Mouse (Mus musculus) myocyte (in vitro differentiated cells): ENCODE results near the gene Zfp574. TPM values are rescaled to one million over a fixed set of nuclear protein-coding genes. Genes with fewer than 3 reads are reported as not detected.

Source experiments
- H3K27me3 ChIP-seq: one replicate; pipeline ENCODE4 v1.6.1; 2011; ENCODE audit not compliant: control insufficient read depth, insufficient read depth, insufficient read length
- H3K36me3 ChIP-seq: one replicate; pipeline ENCODE4 v1.6.1; 2011; ENCODE audit not compliant: control insufficient read depth, insufficient read depth
- H3K4me2 ChIP-seq: one replicate; pipeline ENCODE4 v1.6.1; 2011; ENCODE audit warnings: low read depth, control low read depth
- H3K4me3 ChIP-seq: one replicate; pipeline ENCODE4 v1.5.1; 2011; ENCODE audit warnings: mild to moderate bottlenecking, control low read depth, moderate library complexity
- H3K79me2 ChIP-seq: one replicate; pipeline ENCODE4 v1.6.1; 2011; ENCODE audit not compliant: control insufficient read depth, insufficient read depth
- H3ac ChIP-seq: one replicate; pipeline ENCODE4 v1.6.1; 2011; ENCODE audit not compliant: control insufficient read depth, insufficient read length
- CEBPB ChIP-seq: IDR thresholded peaks from 2 replicates; pipeline ENCODE4 v1.6.1; 2011; ENCODE audit warnings: mild to moderate bottlenecking, moderate library complexity; ENCODE audit not compliant: poor library complexity, insufficient read depth, severe bottlenecking
- E2F4 ChIP-seq: IDR thresholded peaks from one replicate; pipeline ENCODE4 v1.6.1; 2011; ENCODE audit warnings: mild to moderate bottlenecking, control low read depth, moderate library complexity; ENCODE audit not compliant: insufficient read depth
- MAX ChIP-seq: IDR thresholded peaks from one replicate; pipeline ENCODE4 v1.6.1; 2011; ENCODE audit warnings: low read depth, mild to moderate bottlenecking, control low read depth
- MYOD1 ChIP-seq, 3 experiments: IDR thresholded peaks; one replicate each; pipeline ENCODE4 v1.6.1; 2011; ENCODE audit warnings: control low read depth in 2 of 3, low read depth in 2 of 3, mild to moderate bottlenecking in 2 of 3, moderate library complexity in 1 of 3; ENCODE audit not compliant: insufficient read length in 2 of 3, control insufficient read depth in 1 of 3
- MYOG ChIP-seq, 3 experiments: IDR thresholded peaks; one replicate each; pipeline ENCODE4 v1.6.1; 2011; ENCODE audit warnings: control low read depth in 2 of 3, low read depth in 2 of 3, mild to moderate bottlenecking in 2 of 3; ENCODE audit not compliant: insufficient read length in 2 of 3, control insufficient read depth in 1 of 3, insufficient read depth in 1 of 3
- POLR2A ChIP-seq: IDR thresholded peaks from one replicate; pipeline ENCODE4 v1.6.1; 2011; ENCODE audit warnings: low read depth, mild to moderate bottlenecking, control low read depth, moderate library complexity; ENCODE audit not compliant: insufficient read length
- POLR2AphosphoS2 ChIP-seq: IDR thresholded peaks from one replicate; pipeline ENCODE4 v1.6.1; 2011; ENCODE audit warnings: low read depth, control low read depth; ENCODE audit not compliant: insufficient read length
- REST ChIP-seq: IDR thresholded peaks from one replicate; pipeline ENCODE4 v1.6.1; 2011; ENCODE audit warnings: mild to moderate bottlenecking, control low read depth, moderate library complexity; ENCODE audit not compliant: insufficient read depth, insufficient read length
- SRF ChIP-seq: IDR thresholded peaks from one replicate; pipeline ENCODE4 v1.6.1; 2011; ENCODE audit warnings: low read depth; ENCODE audit not compliant: control insufficient read depth, insufficient read length
- TCF12 ChIP-seq: IDR thresholded peaks from one replicate; pipeline ENCODE4 v1.6.1; 2011; ENCODE audit warnings: mild to moderate bottlenecking, control low read depth; ENCODE audit not compliant: poor library complexity, insufficient read depth, severe bottlenecking
- TCF3 ChIP-seq: IDR thresholded peaks from one replicate; pipeline ENCODE4 v1.6.1; 2011; ENCODE audit warnings: low read depth, control low read depth; ENCODE audit not compliant: insufficient read length
- USF1 ChIP-seq: IDR thresholded peaks from one replicate; pipeline ENCODE4 v1.6.1; 2011; ENCODE audit warnings: low read depth, mild to moderate bottlenecking, control low read depth, moderate library complexity
- polyA plus RNA-seq: library from polyadenylated mRNA; unstranded; fragments of >200 nt; fragmentation: generic; extraction: Trizol; gene quantifications from one replicate; pipeline ENCODE4 v1.2.1, GENCODE M21; 2012; ENCODE audit warnings: missing spikeins

Gene Zfp574
- 10.8 TPM for polyA plus RNA-seq

DNA sequence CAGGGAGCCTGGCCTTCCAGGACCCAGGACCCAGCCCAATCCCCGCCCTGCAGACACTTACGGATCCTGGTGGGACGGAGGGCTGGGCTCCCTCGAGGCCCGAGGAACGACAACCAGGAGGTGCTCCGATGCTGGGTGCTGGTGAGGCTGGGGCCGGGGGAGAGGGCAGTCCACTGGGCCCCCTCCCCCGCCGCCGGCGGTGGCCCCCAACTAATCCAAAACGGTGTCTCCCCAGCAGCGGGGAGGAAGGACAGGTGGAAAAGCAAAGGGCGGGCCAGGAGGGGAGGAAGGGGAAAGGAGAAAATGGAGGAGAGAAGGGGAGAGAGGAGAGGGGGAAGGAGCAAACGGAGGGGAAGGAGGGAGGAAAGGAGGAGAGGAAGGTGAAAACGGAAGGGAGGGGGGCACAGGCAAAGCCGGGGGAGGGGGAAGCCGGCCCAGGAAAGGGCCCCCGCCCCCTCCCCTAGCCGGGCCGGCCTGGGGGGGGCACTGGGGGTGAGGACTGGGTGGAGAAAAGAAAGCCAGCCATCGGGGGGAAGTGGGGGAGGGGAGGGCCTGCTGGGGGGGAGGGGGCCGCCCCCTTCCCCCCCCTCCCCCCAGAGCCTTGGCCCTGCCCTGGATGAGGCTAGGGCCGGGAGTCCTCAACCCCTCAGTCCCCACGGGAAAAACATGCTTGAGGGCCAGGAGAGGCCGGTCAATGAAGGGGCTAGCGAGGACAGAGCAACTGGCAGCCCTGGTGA, at the start of gene Zfp574, which contains the start of gene Grik5:
Gene Zfp574, plus strand, starts transcription at position 589 of the 737 bp plus-strand sequence.
Gene Grik5, minus strand, starts transcription at position 368 of the 737 bp plus-strand sequence.
- H3K4me3 ChIP-seq: peak within 1 kb of the TSS; percentile 33
- peaks cover 4% of the 10 kb centered on the region for H3K79me2 ChIP-seq
- H3ac ChIP-seq: peak within 1 kb of the TSS; percentile 68
- H3K36me3 ChIP-seq: no peaks in the 10 kb centered on the region
- peak within 1 kb of the TSS; percentile 61 for H3K4me2 ChIP-seq
- no peaks in the 10 kb centered on the region for H3K27me3 ChIP-seq
- TF ChIP-seq USF1 (no peak), SRF (no peak), E2F4 (no peak), CEBPB (no peak), POLR2A (no peak), TCF3 (no peak), POLR2AphosphoS2 (no peak), TCF12 (no peak), MYOG (IDR thresholded peaks at IDR 0.05; ENCODE audit: control insufficient read depth in 1 of 3, insufficient read depth in 1 of 3, insufficient read length in 2 of 3, low read depth in 2 of 3) (no peak), REST (no peak), MAX (no peak), MYOD1 (IDR thresholded peaks at IDR 0.05; ENCODE audit: control insufficient read depth in 1 of 3, insufficient read length in 2 of 3, low read depth in 2 of 3) (no peak)

DNA sequence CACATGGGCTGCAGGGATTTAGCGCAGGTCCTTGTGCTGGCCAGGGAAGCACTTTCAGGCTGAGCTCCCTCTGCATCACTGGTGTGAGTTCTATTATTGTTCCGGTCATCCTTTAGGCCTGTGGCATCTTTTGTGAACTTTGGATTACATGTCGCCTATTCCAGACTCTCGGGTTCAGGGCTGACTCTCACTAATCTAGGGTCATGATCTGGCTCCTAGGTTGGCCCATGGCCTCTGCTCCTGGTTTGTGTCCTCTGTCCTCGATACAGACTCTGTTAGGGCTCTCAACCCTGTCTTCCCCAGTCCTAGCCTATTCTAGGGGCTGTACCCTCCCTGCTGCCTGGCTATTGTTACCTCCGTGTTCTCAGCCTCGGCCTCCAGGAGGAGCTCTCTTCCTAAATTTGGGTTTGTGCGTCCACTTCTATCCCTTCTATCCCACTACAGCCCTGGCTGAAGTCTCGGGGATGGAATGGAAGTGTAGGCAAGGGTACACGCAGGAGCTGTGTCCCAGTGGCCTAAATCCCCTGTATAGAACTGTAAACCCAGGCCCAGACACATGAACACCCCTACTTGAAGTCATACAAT, 46.4 kb upstream of the Zfp574 start:
- no peaks in the 10 kb centered on the region for H3K79me2 ChIP-seq
- H3K4me2 ChIP-seq: no peak overlapping the region
- no peaks in the 10 kb centered on the region for H3K27me3 ChIP-seq
- no peak overlapping the region for H3K4me3 ChIP-seq
- TF ChIP-seq POLR2A (no peak), USF1 (no peak), MYOG (IDR thresholded peaks at IDR 0.05; ENCODE audit: control insufficient read depth in 1 of 3, insufficient read depth in 1 of 3, insufficient read length in 2 of 3, low read depth in 2 of 3) (no peak), SRF (no peak), CEBPB (no peak), TCF12 (no peak), MYOD1 (IDR thresholded peaks at IDR 0.05; ENCODE audit: control insufficient read depth in 1 of 3, insufficient read length in 2 of 3, low read depth in 2 of 3) (no peak)
- no peak overlapping the region for H3ac ChIP-seq
- no peaks in the 10 kb centered on the region for H3K36me3 ChIP-seq

DNA sequence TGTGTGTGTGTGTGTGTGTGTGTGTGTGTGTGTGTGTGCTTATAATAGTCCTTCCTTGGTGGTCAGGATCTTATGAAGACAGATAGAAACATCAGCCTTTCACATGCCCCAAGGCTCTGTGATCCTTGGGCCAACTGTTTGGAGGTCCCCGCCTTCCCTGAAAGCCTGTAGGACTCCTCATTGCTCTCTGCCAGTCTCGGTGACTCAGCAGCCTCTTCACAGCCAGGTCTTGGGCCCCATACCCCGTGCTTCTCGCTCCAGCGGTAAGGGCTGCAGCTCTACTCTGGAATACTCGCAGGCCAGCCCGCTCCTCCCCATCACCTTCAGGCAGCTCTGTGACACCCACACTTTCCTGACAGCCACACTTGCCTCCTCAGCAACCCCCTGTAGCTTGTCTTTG, 45.9 kb upstream of the Zfp574 start:
- Histone ChIP-seq H3ac (no peak overlapping the region), H3K27me3 (no peaks in the 10 kb centered on the region), H3K79me2 (no peaks in the 10 kb centered on the region), H3K4me2 (no peak overlapping the region), H3K4me3 (no peak overlapping the region), H3K36me3 (no peaks in the 10 kb centered on the region)
- no peak for TF ChIP-seq SRF
- no peak for TF ChIP-seq TCF3
- TF ChIP-seq MYOD1 (IDR thresholded peaks at IDR 0.05; ENCODE audit: control insufficient read depth in 1 of 3, insufficient read length in 2 of 3, low read depth in 2 of 3): no peak
- TF ChIP-seq POLR2A: no peak
- TF ChIP-seq MAX: no peak
- no peak for TF ChIP-seq E2F4
- TF ChIP-seq REST: no peak
- no peak for TF ChIP-seq MYOG (IDR thresholded peaks at IDR 0.05; ENCODE audit: control insufficient read depth in 1 of 3, insufficient read depth in 1 of 3, insufficient read length in 2 of 3, low read depth in 2 of 3)
- no peak for TF ChIP-seq POLR2AphosphoS2
- no peak for TF ChIP-seq CEBPB
- no peak for TF ChIP-seq USF1
- no peak for TF ChIP-seq TCF12

DNA sequence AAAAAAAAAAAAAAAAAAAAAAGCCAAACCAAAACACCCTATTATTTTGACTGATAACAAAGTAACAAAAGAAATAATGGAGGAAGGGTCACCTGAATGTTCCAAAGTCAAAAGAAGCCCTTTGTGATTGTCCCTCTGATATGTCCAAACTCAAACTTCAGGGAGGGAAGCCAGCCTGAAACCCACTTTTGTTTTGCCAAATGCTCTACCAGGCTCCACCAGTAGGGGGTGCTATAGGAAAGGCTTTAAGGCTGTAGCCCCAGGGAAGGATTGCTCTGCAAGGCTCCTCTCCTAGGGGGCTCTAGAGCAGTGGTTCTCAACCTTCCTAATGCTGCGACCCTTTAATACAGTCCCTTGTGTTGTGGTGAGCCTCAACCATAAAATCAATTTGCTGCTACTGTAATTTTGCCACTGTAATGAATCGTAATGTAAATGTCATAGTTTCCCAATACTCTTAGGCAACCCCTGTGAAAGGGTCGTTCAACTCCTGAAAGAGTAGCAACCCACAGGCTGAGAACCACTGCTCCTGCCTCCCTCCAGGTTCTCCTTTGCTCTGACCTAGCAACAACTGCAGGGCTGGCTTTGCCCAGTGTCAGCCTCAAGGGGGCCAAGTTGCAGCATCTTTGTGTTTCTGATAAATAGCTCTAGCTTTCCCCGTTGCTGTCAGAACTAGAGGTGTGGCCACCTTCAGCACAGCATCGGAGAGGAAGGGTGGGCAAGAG, 42.2 kb upstream of the Zfp574 start:
- Histone ChIP-seq H3K79me2 (no peaks in the 10 kb centered on the region), H3K27me3 (no peaks in the 10 kb centered on the region), H3K36me3 (no peaks in the 10 kb centered on the region), H3K4me2 (no peak overlapping the region), H3ac (no peak overlapping the region), H3K4me3 (no peak overlapping the region)
- TF ChIP-seq USF1 (no peak), MAX (no peak), E2F4 (no peak), SRF (no peak), TCF12 (no peak), TCF3 (no peak), MYOD1 (IDR thresholded peaks at IDR 0.05; ENCODE audit: control insufficient read depth in 1 of 3, insufficient read length in 2 of 3, low read depth in 2 of 3) (no peak), MYOG (IDR thresholded peaks at IDR 0.05; ENCODE audit: control insufficient read depth in 1 of 3, insufficient read depth in 1 of 3, insufficient read length in 2 of 3, low read depth in 2 of 3) (no peak), REST (no peak), POLR2A (no peak), POLR2AphosphoS2 (no peak), CEBPB (no peak)
